Mouse (Mus musculus) CD4-positive, CD25-positive, alpha-beta regulatory T cell (primary cell): ENCODE data around the gene Adam20. TPM values are rescaled to one million over a fixed set of nuclear protein-coding genes. Genes with fewer than 3 reads are reported as not detected.

ENCODE experiments used
- polyA plus RNA-seq: library from polyadenylated mRNA; unstranded; fragments of 100-300 nt; shearing (Covaris generic); gene quantifications from one replicate; pipeline ENCODE4 v1.2.1, GENCODE M21; 2017

The Adam20 gene
- 0.07 TPM for polyA plus RNA-seq

DNA sequence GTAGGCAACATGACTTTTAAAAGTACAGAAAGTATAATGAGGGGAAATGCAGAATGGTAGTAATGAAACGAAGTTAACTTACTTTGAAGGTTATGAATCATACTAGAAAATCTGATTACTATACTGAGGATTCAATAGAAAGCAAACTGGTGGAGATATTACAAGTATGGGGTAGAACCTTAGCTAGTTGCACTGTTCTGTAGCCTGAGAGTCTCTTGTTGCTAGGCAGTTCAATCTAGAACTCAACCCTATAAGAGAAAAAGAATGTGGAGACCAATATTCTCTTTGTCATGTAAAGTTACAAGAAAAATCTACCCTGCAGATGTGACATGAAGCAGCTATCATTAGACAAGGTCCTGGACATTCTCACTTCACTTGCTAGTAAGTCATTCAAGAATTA lies at the start of gene Adam20:
TSS of gene Adam20 (plus strand) at position 301 of the 400 bp plus-strand sequence.

DNA sequence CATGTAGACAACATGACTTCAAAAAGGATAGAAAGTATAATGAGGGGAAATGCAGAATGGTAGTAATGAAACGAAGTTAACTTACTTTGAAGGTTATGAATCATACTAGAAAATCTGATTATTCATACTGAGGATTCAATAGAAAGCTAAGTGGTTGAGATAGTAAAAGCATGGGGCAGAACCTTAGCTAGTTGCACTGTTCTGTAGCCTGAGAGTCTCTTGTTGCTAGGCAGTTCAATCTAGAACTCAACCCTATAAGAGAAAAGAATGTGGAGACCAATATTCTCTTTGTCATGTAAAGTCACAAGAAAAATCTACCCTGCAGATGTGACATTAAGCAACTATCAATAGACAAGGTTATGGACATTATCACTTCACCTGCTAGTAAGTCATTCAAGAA lies 41.2 kb upstream of the Adam20 start, which contains the start of gene Adam25:
TSS of gene Adam25 (plus strand) at position 301 of the 400 bp plus-strand sequence.

Other genes starting within 250 kb of the Adam20 start
- gene Adam24, start 118.2 kb upstream of the Adam20 start, polyA plus RNA-seq = not detected
- gene Adam25, start 41.1 kb upstream of the Adam20 start, polyA plus RNA-seq = not detected
- not detected for gene Adam39, start 29.7 kb downstream of the Adam20 start, polyA plus RNA-seq